ENCODE assay signal across 12 mouse cellular contexts in genomic region chr14:18274526-18274925, GRCm38 (mm10).
"Had no signal": no experiment of that assay in that cellular context is flagged by ENCODE, and none has a peak within 500 bp of the region (broad histone marks: within the 10 kb centered on the region; RNA-seq: fewer than 3 reads in every experiment).

No protein-coding gene starts in this region.

- DNase-seq: left cerebral cortex, postnatal 4 days; liver; liver, embryonic 13.5 days; liver, postnatal 0 days; lung, adult 18-20 months; lung, adult 2 months; lung, embryonic 14.5 days; lung, postnatal 10 days; lung, postnatal 14 days; lung, postnatal 36 days; lung, postnatal 4 days; midbrain, embryonic 14.5 days had no signal
